ENCODE assay signal across 9 mouse cellular contexts in the genomic region with DNA sequence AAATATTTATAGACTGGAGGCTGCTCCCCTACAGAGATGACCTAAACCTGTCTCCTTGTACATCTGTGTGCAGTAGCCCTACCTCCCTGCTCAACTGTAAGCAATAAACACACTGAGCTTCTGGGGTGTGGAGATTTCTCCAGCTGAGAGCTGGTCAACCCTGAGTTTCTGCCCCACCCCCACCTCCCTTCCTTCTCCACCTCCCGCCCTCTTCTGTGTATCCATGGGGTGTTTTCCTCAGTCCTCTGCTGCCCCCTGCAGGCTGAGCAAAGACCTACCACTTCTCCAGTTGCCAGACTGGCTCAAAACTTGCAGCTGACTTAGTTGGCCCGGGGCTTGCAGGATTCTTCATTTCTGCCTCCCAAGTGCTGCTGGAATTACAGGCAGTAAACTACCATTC. TPM values are rescaled to one million over a fixed set of nuclear protein-coding genes. Genes with fewer than 3 reads are reported as not detected.
DNase-seq lines count a peak whose midpoint lies in the region; ATAC-seq lines count a peak whose summit lies in the region.
"Had no signal": no experiment of that assay in that cellular context is flagged by ENCODE, and none has a peak within 500 bp of the region (broad histone marks: within the 10 kb centered on the region; RNA-seq: fewer than 3 reads in every experiment).

No protein-coding gene starts in this region.

- no peaks in the 10 kb centered on the region for H3K9me3 ChIP-seq in embryonic facial prominence, embryonic 10.5 days
- no peaks in the 10 kb centered on the region for H3K9me3 ChIP-seq in liver, embryonic 11.5 days (ENCODE audit: control insufficient read depth, low read length)
- no peaks in the 10 kb centered on the region for H3K9me3 ChIP-seq in neural tube, embryonic 15.5 days (replicated peaks)
- H3K9me3 ChIP-seq: embryonic facial prominence, embryonic 13.5 days had no signal

- H3K27me3 ChIP-seq in embryonic facial prominence, embryonic 10.5 days (replicated peaks; ENCODE audit: low read depth, poor library complexity, severe bottlenecking) = no peaks in the 10 kb centered on the region
- 0 out of 2 replicates have a peak, but pooled peaks cover 3% of the 10 kb centered on the region for H3K27me3 ChIP-seq in liver, embryonic 11.5 days (replicated peaks; ENCODE audit: control insufficient read depth, insufficient read depth, low read length)
- no peaks in the 10 kb centered on the region for H3K27me3 ChIP-seq in neural tube, embryonic 15.5 days (replicated peaks)
- H3K27me3 ChIP-seq: embryonic facial prominence, embryonic 13.5 days had no signal

- DNase-seq in 416B (ENCODE audit: low read depth) = peak; percentile 87
- DNase-seq in adrenal gland, postnatal 10 days = peak; percentile 93
- DNase-seq in embryonic facial prominence, embryonic 10.5 days (ENCODE audit: low spot score) = peak; percentile 90
- peak; percentile 83 for DNase-seq in heart, adult 8-10 months (ENCODE audit: low spot score)
- peak; percentile 92 for DNase-seq in kidney, postnatal 10 days
- peak; percentile 81 for DNase-seq in liver, embryonic 11.5 days (ENCODE audit: low spot score)
- DNase-seq in testis, postnatal 10 days (ENCODE audit: low spot score) = peak; percentile 95

- H3K36me3 ChIP-seq in embryonic facial prominence, embryonic 10.5 days (replicated peaks) = no peaks in the 10 kb centered on the region
- no peaks in the 10 kb centered on the region for H3K36me3 ChIP-seq in liver, embryonic 11.5 days (ENCODE audit: control insufficient read depth, insufficient read depth, low read length)
- H3K36me3 ChIP-seq in neural tube, embryonic 15.5 days = no peaks in the 10 kb centered on the region
- H3K36me3 ChIP-seq: embryonic facial prominence, embryonic 13.5 days had no signal

- no peak overlapping the region for H3K9ac ChIP-seq in liver, embryonic 11.5 days (ENCODE audit: low read depth, low read length)
- H3K9ac ChIP-seq in neural tube, embryonic 15.5 days (replicated peaks) = no peak overlapping the region
- H3K9ac ChIP-seq: embryonic facial prominence, embryonic 13.5 days had no signal

- WGBS in embryonic facial prominence, embryonic 10.5 days = 11% methylated on average over 2 of the region's 2 CpGs
- 15% methylated on average over 2 of the region's 2 CpGs for WGBS in liver, embryonic 11.5 days
- 7% methylated on average over 2 of the region's 2 CpGs for WGBS in neural tube, embryonic 15.5 days

- ATAC-seq in liver, embryonic 11.5 days (replicated peaks; ENCODE audit: low FRiP score) = peak; percentile 56; the same call in 1 of the 2 replicates
- ATAC-seq in neural tube, embryonic 15.5 days (ENCODE audit: low FRiP score) = peak; percentile 24; the same call in 1 of the 2 replicates

- peak overlapping the region; percentile 63 for H3K27ac ChIP-seq in embryonic facial prominence, embryonic 10.5 days (replicated peaks)
- no peak overlapping the region for H3K27ac ChIP-seq in liver, embryonic 11.5 days (ENCODE audit: low read depth, low read length)
- no peak overlapping the region for H3K27ac ChIP-seq in neural tube, embryonic 15.5 days (replicated peaks)
- H3K27ac ChIP-seq: embryonic facial prominence, embryonic 13.5 days had no signal

- H3K4me1 ChIP-seq in embryonic facial prominence, embryonic 10.5 days = peaks cover 10% of the 10 kb centered on the region
- H3K4me1 ChIP-seq in liver, embryonic 11.5 days (replicated peaks; ENCODE audit: control insufficient read depth, insufficient read depth, low read length) = no peaks in the 10 kb centered on the region; the same call in 1 of the 2 replicates
- peaks cover 2% of the 10 kb centered on the region; the same call in 1 of the 2 replicates for H3K4me1 ChIP-seq in neural tube, embryonic 15.5 days
- H3K4me1 ChIP-seq: embryonic facial prominence, embryonic 13.5 days had no signal

- H3K4me3 ChIP-seq in embryonic facial prominence, embryonic 10.5 days = no peak overlapping the region
- no peak overlapping the region for H3K4me3 ChIP-seq in liver, embryonic 11.5 days (ENCODE audit: low read depth, low read length)
- no peak overlapping the region for H3K4me3 ChIP-seq in neural tube, embryonic 15.5 days (replicated peaks)
- H3K4me3 ChIP-seq: embryonic facial prominence, embryonic 13.5 days had no signal

- no peak overlapping the region for H3K4me2 ChIP-seq in liver, embryonic 11.5 days
- H3K4me2 ChIP-seq in neural tube, embryonic 15.5 days = no peak overlapping the region
- H3K4me2 ChIP-seq: embryonic facial prominence, embryonic 13.5 days had no signal

RNA-seq across cellular contexts. Expression of a gene that starts 2.2 kb away (rescaled TPM):
- total RNA-seq in adrenal gland, postnatal 10 days (2021) = not detected
- polyA plus RNA-seq in embryonic facial prominence, embryonic 10.5 days (2016; fragmentation: Nextera tagmentation; extraction: Ambion mirVana) = 0.23 and 0.44 TPM in 2 replicates
- total RNA-seq in heart, adult 8-10 months (2022) = under 1 TPM in 1 of 4 experiments, not detected in 3; 0.03 TPM
- polyA plus RNA-seq in liver, embryonic 11.5 days (2014; fragmentation: Nextera tagmentation; extraction: Ambion mirVana) = 0.16 TPM in 1 of 2 replicates, not detected in the other
- polyA plus RNA-seq in neural tube, embryonic 15.5 days (2015; fragmentation: Nextera tagmentation; extraction: Ambion mirVana) = 0.15 TPM in 1 of 2 replicates, not detected in the other

RNA-seq across cellular contexts. Expression of a gene that starts 29.9 kb away (rescaled TPM):
- 10 to 100 TPM; 47.9 to 51.1 TPM for total RNA-seq in adrenal gland, postnatal 10 days (2021)
- polyA plus RNA-seq in embryonic facial prominence, embryonic 10.5 days (2016; fragmentation: Nextera tagmentation; extraction: Ambion mirVana) = 43.7 and 46.4 TPM in 2 replicates
- total RNA-seq in heart, adult 8-10 months (2022) = 10 to 100 TPM; 28.2 to 36.0 (median 32.7) TPM
- polyA plus RNA-seq in liver, embryonic 11.5 days (2014; fragmentation: Nextera tagmentation; extraction: Ambion mirVana) = 78.6 and 80.2 TPM in 2 replicates
- 33.9 and 39.2 TPM in 2 replicates for polyA plus RNA-seq in neural tube, embryonic 15.5 days (2015; fragmentation: Nextera tagmentation; extraction: Ambion mirVana)

RNA-seq across cellular contexts. Expression of a gene that starts 30.2 kb away (rescaled TPM):
- 10 to 100 TPM; 68.0 to 80.1 TPM for total RNA-seq in adrenal gland, postnatal 10 days (2021)
- polyA plus RNA-seq in embryonic facial prominence, embryonic 10.5 days (2016; fragmentation: Nextera tagmentation; extraction: Ambion mirVana) = 233 and 242 TPM in 2 replicates
- total RNA-seq in heart, adult 8-10 months (2022) = 10 to 100 TPM; 24.5 to 29.9 (median 26.0) TPM
- 133 and 135 TPM in 2 replicates for polyA plus RNA-seq in liver, embryonic 11.5 days (2014; fragmentation: Nextera tagmentation; extraction: Ambion mirVana)
- 173 and 184 TPM in 2 replicates for polyA plus RNA-seq in neural tube, embryonic 15.5 days (2015; fragmentation: Nextera tagmentation; extraction: Ambion mirVana)

RNA-seq across cellular contexts. Expression of a gene that starts 51.0 kb away (rescaled TPM):
- total RNA-seq in adrenal gland, postnatal 10 days (2021) = 10 to 100 TPM; 11.2 to 16.5 TPM
- 12.7 and 15.7 TPM in 2 replicates for polyA plus RNA-seq in embryonic facial prominence, embryonic 10.5 days (2016; fragmentation: Nextera tagmentation; extraction: Ambion mirVana)
- total RNA-seq in heart, adult 8-10 months (2022) = 10 to 100 TPM in 2 of 4 experiments, 1 to 10 TPM in 2; 7.5 to 12.5 (median 9.4) TPM
- polyA plus RNA-seq in liver, embryonic 11.5 days (2014; fragmentation: Nextera tagmentation; extraction: Ambion mirVana) = 5.0 and 6.8 TPM in 2 replicates
- polyA plus RNA-seq in neural tube, embryonic 15.5 days (2015; fragmentation: Nextera tagmentation; extraction: Ambion mirVana) = 69.9 and 85.4 TPM in 2 replicates
